Mouse (Mus musculus) kidney, postnatal 14 days (tissue): Measurements from ENCODE around the gene Aff2.

Experiments used
- DNase-seq: peaks from one replicate; pipeline ENCODE4 v3.0.0; 2022; ENCODE audit warnings: mixed read lengths

The Aff2 gene

GRCm38 (mm10) chrX:69801890-69802439, 441.9 kb downstream of the Aff2 start:
- DNase-seq: no peak

GRCm38 (mm10) chrX:69802481-69802880, 442.4 kb downstream of the Aff2 start:
- no peak for DNase-seq

- no peak for DNase-seq
Measured at GRCm38 (mm10) chrX:69811798-69812197, 451.7 kb downstream of the Aff2 start.

- no peak for DNase-seq
Measured at GRCm38 (mm10) chrX:69815054-69815453, 455.0 kb downstream of the Aff2 start.

- DNase-seq: no peak
Measured at GRCm38 (mm10) chrX:69817679-69818078, 457.6 kb downstream of the Aff2 start.

GRCm38 (mm10) chrX:69818188-69818587, 458.1 kb downstream of the Aff2 start:
- DNase-seq: no peak

GRCm38 (mm10) chrX:69867601-69868000, 507.5 kb downstream of the Aff2 start:
- DNase-seq: no peak

GRCm38 (mm10) chrX:69891713-69892112, 531.6 kb downstream of the Aff2 start:
- DNase-seq: peak; percentile 0
